Mouse (Mus musculus) liver, adult 10 weeks (tissue): Measurements from ENCODE around the gene G6pdx. TPM values are rescaled to one million over a fixed set of nuclear protein-coding genes. Genes with fewer than 3 reads are reported as not detected.

Experiments used
- polyA plus RNA-seq: library from polyadenylated mRNA; stranded (reverse); fragments of 350-450 nt; fragmentation: Illumina TruSeq; extraction: RNeasy Lipid Tissue Mini Kit (QIAGEN cat#74804); gene quantifications from one replicate; pipeline ENCODE4 v1.2.3, GENCODE M21; 2014; ENCODE audit warnings: low read depth, low replicate concordance

G6pdx gene
- 1.2 TPM for polyA plus RNA-seq

GRCm38 (mm10) chrX:74428826-74429276 is at the start of gene G6pdx:
Gene G6pdx, minus strand, starts transcription at chrX:74429194.

GRCm38 (mm10) chrX:74392535-74393443 is 36.2 kb downstream of the G6pdx start, which contains the start of the genes Fam3a and Ikbkg:
Gene Fam3a, minus strand, starts transcription at chrX:74393272.
Gene Ikbkg, plus strand, starts transcription at chrX:74393290.

GRCm38 (mm10) chrX:74372888-74373549 is 56.0 kb downstream of the G6pdx start, which contains the start of the genes Ubl4a and Slc10a3:
Gene Ubl4a, minus strand, starts transcription at chrX:74373218.
Gene Slc10a3, minus strand, starts transcription at chrX:74373349.

Other genes with a start within 250 kb of the G6pdx start
- gene Flna, start 179.4 kb downstream of the G6pdx start, polyA plus RNA-seq: 7.1 TPM
- gene Emd, start 174.5 kb downstream of the G6pdx start, polyA plus RNA-seq: 18.4 TPM
- 843 TPM for gene Rpl10, start 158.4 kb downstream of the G6pdx start, polyA plus RNA-seq
- gene Taz, start 147.3 kb downstream of the G6pdx start, polyA plus RNA-seq: 25.2 TPM
- gene Dnase1l1, start 146.9 kb downstream of the G6pdx start, polyA plus RNA-seq: 7.3 TPM
- 73.7 TPM for gene Atp6ap1, start 132.1 kb downstream of the G6pdx start, polyA plus RNA-seq
- 65.8 TPM for gene Gdi1, start 124.2 kb downstream of the G6pdx start, polyA plus RNA-seq
- 11.2 TPM for gene Fam50a, start 116.2 kb downstream of the G6pdx start, polyA plus RNA-seq
- gene Plxna3, start 100.1 kb downstream of the G6pdx start, polyA plus RNA-seq: 0.13 TPM
- gene Lage3, start 75.6 kb downstream of the G6pdx start, polyA plus RNA-seq: 10.4 TPM
- gene Ubl4a, start 56.0 kb downstream of the G6pdx start, polyA plus RNA-seq: 19.5 TPM
- 2.3 TPM for gene Slc10a3, start 55.8 kb downstream of the G6pdx start, polyA plus RNA-seq
- 4.7 TPM for gene Fam3a, start 35.9 kb downstream of the G6pdx start, polyA plus RNA-seq
- gene Ikbkg, start 35.9 kb downstream of the G6pdx start, polyA plus RNA-seq: 44.8 TPM
- gene Gm6880, start 52.2 kb upstream of the G6pdx start, polyA plus RNA-seq: not detected
- gene Olfr1326-ps1, start 145.7 kb upstream of the G6pdx start, polyA plus RNA-seq: not detected
- not detected for gene Olfr1325, start 163.5 kb upstream of the G6pdx start, polyA plus RNA-seq
- gene Gm5640, start 216.4 kb upstream of the G6pdx start, polyA plus RNA-seq: not detected